Mouse (Mus musculus) lung, embryonic 16.5 days (tissue): ENCODE results near the gene Cisd2. TPM values are rescaled to one million over a fixed set of nuclear protein-coding genes. Genes with fewer than 3 reads are reported as not detected.
A peak's percentile ranks its signal among the peaks of the same experiment; 100 is the strongest.

Experiments
- ATAC-seq: fragments of 200-750 bp; cut with Nextera tagmentation; 2 replicates; pipeline ENCODE4 v1.8.0; 2017; ENCODE audit warnings: low read depth, mild to moderate bottlenecking, moderate library complexity
- H3K27ac ChIP-seq: fragments of 300-500 bp; sonication (generic); 2 replicates; pipeline ENCODE4 v1.5.1; 2014; ENCODE audit warnings: mild to moderate bottlenecking, control low read depth, low read length
- H3K27me3 ChIP-seq: fragments of 300-500 bp; sonication (generic); 2 replicates; pipeline ENCODE4 v1.6.1; 2014; ENCODE audit warnings: low read depth, low read length, mixed read lengths; ENCODE audit not compliant: control insufficient read depth, insufficient read depth
- H3K36me3 ChIP-seq: fragments of 300-500 bp; sonication (generic); 2 replicates; pipeline ENCODE4 v1.6.1; 2014; ENCODE audit warnings: low read length; ENCODE audit not compliant: control insufficient read depth, insufficient read depth
- H3K4me1 ChIP-seq: fragments of 300-500 bp; sonication (generic); replicated peaks from 2 replicates; pipeline ENCODE4 v1.6.1; 2014; ENCODE audit warnings: low read length, mixed read lengths; ENCODE audit not compliant: control insufficient read depth, insufficient read depth
- H3K4me2 ChIP-seq: fragments of 300-500 bp; sonication (generic); 2 replicates; pipeline ENCODE4 v1.6.1; 2014; ENCODE audit warnings: low read depth, low read length, control low read depth
- H3K4me3 ChIP-seq: fragments of 300-500 bp; sonication (generic); 2 replicates; pipeline ENCODE4 v1.5.1; 2014; ENCODE audit warnings: mild to moderate bottlenecking, low read length, control low read depth
- H3K9ac ChIP-seq: fragments of 300-500 bp; sonication (generic); 2 replicates; pipeline ENCODE4 v1.6.1; 2014; ENCODE audit warnings: low read length, control low read depth
- H3K9me3 ChIP-seq: fragments of 300-500 bp; sonication (generic); 2 replicates; pipeline ENCODE4 v1.6.1; 2016; ENCODE audit warnings: low read length; ENCODE audit not compliant: control insufficient read depth
- WGBS: fragments of 180-500 bp; shearing (Covaris S2); extraction: QIAGEN DNeasy Blood & Tissue Kit; methylation state at CpG from one replicate; pipeline ENCODE4 v1.1.7; 2014; 5-methylcytosine and 5-hydroxymethylcytosine counted together
- polyA plus RNA-seq: library from polyadenylated mRNA; unstranded; fragments of >200 nt; fragmentation: Nextera tagmentation; extraction: Ambion mirVana; gene quantifications from 2 replicates; pipeline ENCODE4 v1.2.1, GENCODE M21; 2015

The Cisd2 gene
- polyA plus RNA-seq, 1 experiment from 2014 or later = 62.8 TPM

GRCm38 (mm10) chr3:135403211-135403610 is 20.5 kb downstream of the Cisd2 start:
- Histone ChIP-seq H3K4me2 (no peak overlapping the region), H3K9ac (no peak overlapping the region), H3K27me3 (no peaks in the 10 kb centered on the region), H3K4me3 (no peak overlapping the region), H3K9me3 (no peaks in the 10 kb centered on the region), H3K36me3 (peaks cover 9% of the 10 kb centered on the region; the same call in 1 of the 2 replicates), H3K27ac (no peak overlapping the region), H3K4me1 (peaks cover 3% of the 10 kb centered on the region)
- no peak for ATAC-seq
- 83% methylated on average over 9 of the region's 9 CpGs for WGBS

DNA sequence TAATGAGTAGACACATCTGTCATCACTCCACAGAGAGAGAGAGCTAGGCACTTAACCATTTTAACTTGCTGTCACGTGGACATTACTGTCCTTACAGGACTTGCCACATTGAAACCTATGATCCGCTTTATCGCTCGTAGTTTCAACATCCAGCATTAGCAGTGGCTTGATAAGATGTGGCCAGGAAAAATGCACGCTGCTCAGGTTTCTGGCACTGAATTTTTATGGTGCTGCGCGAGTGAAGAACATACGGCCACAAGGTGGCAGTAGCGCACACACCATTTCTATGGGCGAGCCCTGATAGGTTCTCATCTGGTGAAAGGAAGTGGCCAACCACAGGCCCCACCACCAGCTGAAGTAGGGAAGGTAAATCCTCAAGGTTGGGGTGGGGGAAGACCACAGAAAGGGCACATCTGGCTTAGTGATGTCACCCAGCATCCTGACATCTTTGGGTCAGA is 21.5 kb downstream of the Cisd2 start:
- peaks cover 7% of the 10 kb centered on the region; the same call in 1 of the 2 replicates for H3K36me3 ChIP-seq
- H3K27me3 ChIP-seq = no peaks in the 10 kb centered on the region
- WGBS = 3% methylated on average over 10 of the region's 10 CpGs
- H3K27ac ChIP-seq = no peak overlapping the region
- peak; percentile 84 for ATAC-seq
- no peak overlapping the region for H3K4me3 ChIP-seq
- H3K4me2 ChIP-seq = peak overlapping the region; percentile 30; the same call in 1 of the 2 replicates
- H3K4me1 ChIP-seq = peaks cover 3% of the 10 kb centered on the region
- no peak overlapping the region for H3K9ac ChIP-seq
- no peaks in the 10 kb centered on the region for H3K9me3 ChIP-seq

DNA sequence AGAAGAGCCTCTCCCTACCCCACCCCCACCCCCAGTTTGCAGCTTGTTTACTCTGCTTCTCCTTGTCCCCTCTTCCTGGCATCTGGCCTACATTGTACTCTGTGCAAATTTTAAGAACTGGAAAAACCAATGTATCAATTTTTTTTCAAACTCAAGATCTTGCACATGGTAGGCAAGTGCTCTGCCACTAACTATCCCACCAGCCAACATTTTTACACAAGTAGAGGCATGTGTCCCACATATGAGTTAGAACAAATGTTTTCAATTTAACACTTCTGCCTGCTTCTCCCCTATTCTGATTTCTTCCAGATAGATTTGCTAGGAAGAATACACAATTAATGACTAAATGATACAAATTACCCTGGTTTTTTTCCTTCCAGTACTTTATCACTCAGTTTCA is 26.6 kb downstream of the Cisd2 start:
- Histone ChIP-seq H3K4me2 (no peak overlapping the region), H3K27me3 (no peaks in the 10 kb centered on the region), H3K4me3 (no peak overlapping the region), H3K36me3 (no peaks in the 10 kb centered on the region), H3K27ac (no peak overlapping the region), H3K9ac (no peak overlapping the region), H3K4me1 (peaks cover 5% of the 10 kb centered on the region), H3K9me3 (no peaks in the 10 kb centered on the region)
- no peak for ATAC-seq

DNA sequence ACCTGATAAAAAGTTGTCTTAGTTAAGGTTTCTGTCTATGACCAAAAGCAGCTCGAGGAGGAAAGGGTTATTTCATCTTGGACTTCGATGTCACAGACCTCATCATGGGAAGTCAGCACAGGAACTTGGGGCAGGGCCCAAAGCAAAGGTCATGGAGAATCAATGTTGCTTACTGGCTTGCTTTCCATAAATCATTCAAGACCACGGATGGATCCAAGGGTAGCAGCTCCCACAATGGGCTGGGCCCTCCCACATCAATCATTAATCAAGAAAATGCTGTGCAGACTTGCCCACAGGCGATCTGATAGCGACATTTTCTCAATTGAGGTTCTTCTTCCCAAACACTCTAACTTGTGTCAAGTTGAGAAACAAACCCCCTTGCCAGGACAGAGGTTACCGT is 27.6 kb downstream of the Cisd2 start:
- Histone ChIP-seq H3K9me3 (no peaks in the 10 kb centered on the region), H3K9ac (no peak overlapping the region), H3K4me2 (no peak overlapping the region), H3K27ac (no peak overlapping the region), H3K4me1 (peaks cover 3% of the 10 kb centered on the region; the same call in 1 of the 2 replicates), H3K4me3 (no peak overlapping the region), H3K27me3 (no peaks in the 10 kb centered on the region), H3K36me3 (no peaks in the 10 kb centered on the region)
- ATAC-seq = no peak
- 43% methylated on average over 6 of the region's 6 CpGs for WGBS

DNA sequence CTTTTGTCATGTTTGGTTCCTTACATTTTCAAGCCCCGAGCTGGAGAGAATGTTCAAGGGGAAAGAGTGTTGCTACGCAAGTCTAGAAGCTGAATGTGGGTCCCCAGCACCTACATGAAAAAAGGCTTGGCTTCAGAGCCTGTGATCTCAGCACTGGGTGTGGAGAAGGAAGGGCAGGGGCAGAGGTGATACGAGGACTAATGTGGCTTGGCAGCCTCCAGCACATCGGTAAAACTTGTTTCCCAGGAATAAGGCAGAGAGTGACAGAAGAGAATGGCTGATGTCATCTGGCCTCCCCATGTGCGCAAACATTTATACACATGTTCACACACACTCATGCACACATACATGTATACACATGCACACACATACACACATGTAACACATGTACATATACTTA is 28.6 kb downstream of the Cisd2 start:
- 67% methylated on average over 5 of the region's 5 CpGs for WGBS

GRCm38 (mm10) chr3:135393186-135393585 is 30.5 kb downstream of the Cisd2 start:
- no peak overlapping the region for H3K27ac ChIP-seq
- H3K4me3 ChIP-seq = no peak overlapping the region
- H3K9ac ChIP-seq = no peak overlapping the region
- H3K4me1 ChIP-seq = peaks cover 3% of the 10 kb centered on the region; the same call in 1 of the 2 replicates
- no peaks in the 10 kb centered on the region for H3K36me3 ChIP-seq
- H3K4me2 ChIP-seq = no peak overlapping the region
- no peaks in the 10 kb centered on the region for H3K27me3 ChIP-seq
- H3K9me3 ChIP-seq = no peaks in the 10 kb centered on the region
- no peak for ATAC-seq
- WGBS = 62% methylated on average over 6 of the region's 6 CpGs

More for the DNA sequence above, 28.6 kb downstream of the Cisd2 start:
- Histone ChIP-seq H3K4me1 (peaks cover 3% of the 10 kb centered on the region; the same call in 1 of the 2 replicates), H3K36me3 (no peaks in the 10 kb centered on the region), H3K9me3 (no peaks in the 10 kb centered on the region), H3K9ac (no peak overlapping the region), H3K4me2 (no peak overlapping the region), H3K4me3 (no peak overlapping the region), H3K27ac (no peak overlapping the region), H3K27me3 (no peaks in the 10 kb centered on the region)
- no peak for ATAC-seq

DNA sequence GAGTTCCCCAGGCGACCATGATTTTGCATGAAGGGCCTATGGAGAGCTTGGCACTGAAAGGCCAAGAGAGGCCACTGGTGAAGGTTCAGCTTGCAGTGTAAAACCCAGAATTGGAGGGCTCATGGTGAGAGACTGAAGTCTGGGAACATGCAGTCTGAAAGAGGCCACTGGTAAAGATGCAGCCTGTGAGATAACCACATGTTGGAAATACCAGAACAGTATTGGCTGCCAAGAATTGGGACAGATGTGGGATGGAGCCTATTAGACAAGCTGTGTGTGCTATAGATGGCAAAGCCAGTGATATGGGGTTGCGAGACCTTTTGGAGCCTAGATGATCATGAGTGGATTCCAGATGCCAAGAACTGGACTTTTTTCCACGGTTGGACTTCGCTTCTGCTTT is 43.9 kb downstream of the Cisd2 start:
- Histone ChIP-seq H3K27me3 (no peaks in the 10 kb centered on the region), H3K36me3 (no peaks in the 10 kb centered on the region), H3K9me3 (no peaks in the 10 kb centered on the region), H3K4me2 (no peak overlapping the region), H3K4me3 (no peak overlapping the region), H3K9ac (no peak overlapping the region), H3K27ac (no peak overlapping the region), H3K4me1 (no peaks in the 10 kb centered on the region)
- WGBS = 84% methylated on average over 4 of the region's 4 CpGs
- ATAC-seq = no peak

GRCm38 (mm10) chr3:135377445-135377844 is 46.3 kb downstream of the Cisd2 start:
- no peaks in the 10 kb centered on the region for H3K4me1 ChIP-seq
- no peak overlapping the region for H3K27ac ChIP-seq
- no peak for ATAC-seq
- no peak overlapping the region for H3K4me2 ChIP-seq
- H3K9me3 ChIP-seq = no peaks in the 10 kb centered on the region
- no peak overlapping the region for H3K4me3 ChIP-seq
- H3K27me3 ChIP-seq = no peaks in the 10 kb centered on the region
- 78% methylated on average over 10 of the region's 10 CpGs for WGBS
- no peak overlapping the region for H3K9ac ChIP-seq
- H3K36me3 ChIP-seq = no peaks in the 10 kb centered on the region

- Histone ChIP-seq H3K4me3 (no peak overlapping the region), H3K9ac (no peak overlapping the region), H3K4me1 (no peaks in the 10 kb centered on the region), H3K36me3 (no peaks in the 10 kb centered on the region), H3K9me3 (no peaks in the 10 kb centered on the region), H3K27me3 (no peaks in the 10 kb centered on the region), H3K4me2 (no peak overlapping the region), H3K27ac (peak overlapping the region; percentile 27; the same call in 1 of the 2 replicates)
- WGBS = 51% methylated on average over 3 of the region's 3 CpGs
- no peak for ATAC-seq
Measured at GRCm38 (mm10) chr3:135375836-135376235, 47.9 kb downstream of the Cisd2 start.

- 86% methylated on average over 4 of the region's 4 CpGs for WGBS
- Histone ChIP-seq H3K36me3 (no peaks in the 10 kb centered on the region), H3K4me1 (no peaks in the 10 kb centered on the region), H3K9me3 (no peaks in the 10 kb centered on the region), H3K27ac (no peak overlapping the region), H3K27me3 (no peaks in the 10 kb centered on the region), H3K4me2 (no peak overlapping the region), H3K4me3 (no peak overlapping the region), H3K9ac (no peak overlapping the region)
- no peak for ATAC-seq
Measured at GRCm38 (mm10) chr3:135357394-135357793, 66.3 kb downstream of the Cisd2 start.
